Mouse (Mus musculus): ENCODE measurements around the gene Wnt5a.

- TF ChIP-seq CTCF (IDR thresholded peaks at IDR 0.05; ENCODE audit: borderline replicate concordance, insufficient read depth, low read length) (no peak), POLR2A (IDR thresholded peaks at IDR 0.05; ENCODE audit: low read depth, low read length) (no peak)
These were observed 29.3 kb downstream of the Wnt5a start for GRCm38 (mm10) chr14:28533876-28534275.

All from embryonic fibroblast, embryonic 13.5 days (primary cell).